Mouse (Mus musculus) kidney, postnatal 4 days (tissue): ENCODE data around the gene Taar7a.

Experiments used
- DNase-seq, 2 experiments: peaks; one replicate each; pipeline ENCODE4 v3.0.0; 2021; ENCODE audit warnings: mixed read lengths in 2 of 2

Gene Taar7a

GRCm38 (mm10) chr10:23942465-23942864, 50.8 kb downstream of the Taar7a start:
- peak; percentile 25 to 30 for DNase-seq
